Mouse (Mus musculus) monocyte, adult 2 months (primary cell): ENCODE results near the gene Il18rap.
"Not testable (repeated sequence)": the region's sequence is repeated elsewhere in the genome, so short reads cannot be mapped to it uniquely, and the experiment has no call there.

ENCODE experiments used
- DNase-seq, 2 experiments: peaks; one replicate each; pipeline ENCODE4 v3.0.0; 2022; ENCODE audit warnings: low spot score in 2 of 2, low read depth in 1 of 2

Il18rap gene

GRCm38 (mm10) chr1:40537577-40537976, 22.4 kb downstream of the Il18rap start:
- DNase-seq, result no peak

- peak; percentile 14 to 23 for DNase-seq
Measured at GRCm38 (mm10) chr1:40544650-40545049, 29.5 kb downstream of the Il18rap start.

- DNase-seq, result no peak
Measured at GRCm38 (mm10) chr1:40546645-40547044, 31.5 kb downstream of the Il18rap start.

GRCm38 (mm10) chr1:40547064-40547572, 32.0 kb downstream of the Il18rap start:
- no peak for DNase-seq

GRCm38 (mm10) chr1:40547762-40548161, 32.6 kb downstream of the Il18rap start:
- DNase-seq, result no peak

GRCm38 (mm10) chr1:40569374-40569773, 54.2 kb downstream of the Il18rap start:
- no peak for DNase-seq

- no peak for DNase-seq
Measured at GRCm38 (mm10) chr1:40579784-40580183, 64.6 kb downstream of the Il18rap start, which contains the start of gene Slc9a4. TSS of gene Slc9a4 (plus strand) at chr1:40580081.

GRCm38 (mm10) chr1:40580269-40580668, 65.1 kb downstream of the Il18rap start:
- no peak for DNase-seq

GRCm38 (mm10) chr1:40586776-40587175, 71.6 kb downstream of the Il18rap start:
- no peak for DNase-seq

- no peak for DNase-seq
Measured at GRCm38 (mm10) chr1:40590931-40591330, 75.8 kb downstream of the Il18rap start.

GRCm38 (mm10) chr1:40597822-40598221, 82.7 kb downstream of the Il18rap start:
- no peak for DNase-seq

- not testable (repeated sequence) for DNase-seq
Measured at GRCm38 (mm10) chr1:40599661-40600060, 84.5 kb downstream of the Il18rap start.

GRCm38 (mm10) chr1:40600394-40601327, 85.5 kb downstream of the Il18rap start:
- DNase-seq, result no peak
